Mouse (Mus musculus) heart, embryonic 11.5 days (tissue): ENCODE measurements around the gene Alpl. TPM values are rescaled to one million over a fixed set of nuclear protein-coding genes. Genes with fewer than 3 reads are reported as not detected.

Source experiments
- ATAC-seq: fragments of 200-750 bp; cut with Nextera tagmentation; replicated peaks from 2 replicates; pipeline ENCODE4 v1.8.0; 2017; ENCODE audit warnings: moderate library complexity; ENCODE audit not compliant: insufficient number of reproducible peaks, low FRiP score, low TSS enrichment
- H3K27ac ChIP-seq: fragments of 300-500 bp; sonication (generic); 2 replicates; pipeline ENCODE4 v1.5.1; 2014; ENCODE audit warnings: mild to moderate bottlenecking, low read depth, low read length
- H3K27me3 ChIP-seq: fragments of 300-500 bp; sonication (generic); 2 replicates; pipeline ENCODE4 v1.6.1; 2014; ENCODE audit warnings: mild to moderate bottlenecking, low read length, mixed read lengths; ENCODE audit not compliant: control insufficient read depth, insufficient read depth
- H3K36me3 ChIP-seq: fragments of 300-500 bp; sonication (generic); 2 replicates; pipeline ENCODE4 v1.6.1; 2014; ENCODE audit warnings: mild to moderate bottlenecking, low read length, moderate library complexity, mixed read lengths; ENCODE audit not compliant: control insufficient read depth, insufficient read depth
- H3K4me1 ChIP-seq: fragments of 300-500 bp; sonication (generic); 2 replicates; pipeline ENCODE4 v1.6.1; 2014; ENCODE audit warnings: low read length; ENCODE audit not compliant: control insufficient read depth, insufficient read depth
- H3K4me2 ChIP-seq: fragments of 300-500 bp; sonication (generic); 2 replicates; pipeline ENCODE4 v1.6.1; 2014; ENCODE audit warnings: mild to moderate bottlenecking, moderate library complexity
- H3K4me3 ChIP-seq: fragments of 300-500 bp; sonication (generic); 2 replicates; pipeline ENCODE4 v1.5.1; 2014; ENCODE audit warnings: low read depth, low read length
- H3K9ac ChIP-seq: fragments of 300-500 bp; sonication (generic); 2 replicates; pipeline ENCODE4 v1.6.1; 2014; ENCODE audit warnings: mild to moderate bottlenecking, low read depth, low read length, moderate library complexity
- H3K9me3 ChIP-seq: fragments of 300-500 bp; sonication (generic); replicated peaks from 2 replicates; pipeline ENCODE4 v1.6.1; 2016; ENCODE audit warnings: low read length; ENCODE audit not compliant: control insufficient read depth
- WGBS: fragments of 180-500 bp; shearing (Covaris S2); extraction: QIAGEN DNeasy Blood & Tissue Kit; methylation state at CpG from one replicate; pipeline ENCODE4 v1.1.7; 2014; ENCODE audit not compliant: insufficient replicate concordance; 5-methylcytosine and 5-hydroxymethylcytosine counted together
- polyA plus RNA-seq: library from polyadenylated mRNA; unstranded; fragments of >200 nt; fragmentation: Nextera tagmentation; extraction: Ambion mirVana; gene quantifications from 2 replicates; pipeline ENCODE4 v1.2.1, GENCODE M21; 2014

Gene Alpl
- polyA plus RNA-seq, 1 experiment from 2014 or later, result 1.2 TPM

DNA sequence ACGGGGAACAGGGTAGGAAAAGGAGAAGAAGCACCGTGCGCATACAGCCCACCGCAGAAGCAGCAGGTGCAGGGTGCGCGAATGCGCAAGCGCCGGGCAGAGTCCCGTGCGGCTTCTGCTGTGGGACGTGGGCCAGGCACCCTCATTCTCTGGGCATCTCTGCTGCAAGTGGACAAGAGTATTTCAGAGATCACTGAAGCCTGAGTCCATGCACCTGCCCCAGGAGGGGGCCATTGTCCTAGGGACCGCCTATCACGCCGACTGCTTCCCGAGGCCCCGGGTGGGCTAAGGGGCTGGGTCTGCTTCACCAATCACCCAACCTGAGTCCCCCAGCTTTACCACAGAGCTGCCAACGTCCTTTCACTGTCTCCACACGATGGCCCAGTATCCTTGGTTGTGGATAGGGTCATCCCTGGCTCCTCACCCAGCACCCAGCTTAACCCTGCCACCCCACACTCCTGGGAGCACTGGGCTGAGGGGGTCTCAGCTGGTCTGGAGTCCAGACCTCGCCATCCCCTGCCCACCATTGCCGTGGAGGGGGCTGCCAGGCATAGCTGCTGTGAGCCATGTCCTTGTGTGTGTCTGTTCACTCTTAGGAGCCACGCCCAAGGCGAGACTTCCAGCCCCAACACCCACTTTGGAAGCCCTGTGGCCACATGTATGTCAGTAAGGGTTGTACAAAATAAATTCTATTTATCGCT is 66.9 kb downstream of the Alpl start:
- 0 out of 2 replicates have a peak overlapping the region, but pooled peaks have one; percentile 14 for H3K4me3 ChIP-seq
- peaks cover 58% of the 10 kb centered on the region for H3K27me3 ChIP-seq
- H3K4me2 ChIP-seq, result peak overlapping the region; percentile 46
- peaks cover 9% of the 10 kb centered on the region; the same call in 1 of the 2 replicates for H3K4me1 ChIP-seq
- H3K9ac ChIP-seq, result no peak overlapping the region
- no peak overlapping the region for H3K27ac ChIP-seq
- ATAC-seq, result no peak
- no peaks in the 10 kb centered on the region for H3K36me3 ChIP-seq
- WGBS, result 26% methylated on average over 24 of the region's 24 CpGs
- no peaks in the 10 kb centered on the region for H3K9me3 ChIP-seq

DNA sequence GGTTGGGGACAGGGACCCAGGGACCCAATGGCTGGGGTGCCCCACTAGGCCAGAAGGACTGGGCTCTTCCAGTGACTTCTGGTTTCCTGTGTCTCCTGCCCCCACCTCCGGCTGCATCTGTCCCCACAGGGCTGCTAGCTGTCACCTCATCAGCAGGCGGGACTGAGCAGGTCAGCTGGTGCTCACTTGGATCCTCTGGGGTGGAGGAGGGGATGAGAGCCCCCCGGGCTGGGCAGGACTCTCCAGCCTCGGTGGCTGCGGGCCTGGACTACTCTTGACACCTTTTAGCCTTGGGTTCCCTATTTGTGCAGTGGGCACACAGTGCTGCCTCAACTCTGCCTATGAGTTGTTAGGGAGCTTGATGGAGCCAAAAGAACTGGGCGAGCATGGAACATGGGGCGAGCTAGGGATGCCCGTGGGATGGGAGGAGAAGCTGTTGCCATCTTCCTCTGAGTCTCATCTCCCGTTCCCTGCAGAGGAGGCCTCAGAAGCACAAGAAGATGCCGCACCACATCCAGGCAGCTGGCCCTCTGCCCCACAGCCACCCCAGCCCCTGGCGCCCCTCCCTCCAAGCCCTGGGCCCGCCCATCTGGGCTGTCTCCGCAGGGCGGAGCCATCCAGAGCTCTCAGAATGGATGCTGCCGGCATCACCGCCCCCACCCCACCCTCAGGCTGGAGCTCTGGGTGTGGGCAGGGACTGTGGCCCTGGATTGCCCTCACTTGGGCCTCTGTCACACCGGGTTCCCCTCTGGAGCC is 67.6 kb downstream of the Alpl start:
- 5% methylated on average over 17 of the region's 17 CpGs for WGBS
- no peak for ATAC-seq
- H3K4me2 ChIP-seq, result peak overlapping the region; percentile 46
- no peak overlapping the region for H3K9ac ChIP-seq
- no peaks in the 10 kb centered on the region for H3K36me3 ChIP-seq
- peaks cover 9% of the 10 kb centered on the region; the same call in 1 of the 2 replicates for H3K4me1 ChIP-seq
- no peaks in the 10 kb centered on the region for H3K9me3 ChIP-seq
- 0 out of 2 replicates have a peak overlapping the region, but pooled peaks have one; percentile 14 for H3K4me3 ChIP-seq
- H3K27me3 ChIP-seq, result peaks cover 62% of the 10 kb centered on the region
- H3K27ac ChIP-seq, result no peak overlapping the region

DNA sequence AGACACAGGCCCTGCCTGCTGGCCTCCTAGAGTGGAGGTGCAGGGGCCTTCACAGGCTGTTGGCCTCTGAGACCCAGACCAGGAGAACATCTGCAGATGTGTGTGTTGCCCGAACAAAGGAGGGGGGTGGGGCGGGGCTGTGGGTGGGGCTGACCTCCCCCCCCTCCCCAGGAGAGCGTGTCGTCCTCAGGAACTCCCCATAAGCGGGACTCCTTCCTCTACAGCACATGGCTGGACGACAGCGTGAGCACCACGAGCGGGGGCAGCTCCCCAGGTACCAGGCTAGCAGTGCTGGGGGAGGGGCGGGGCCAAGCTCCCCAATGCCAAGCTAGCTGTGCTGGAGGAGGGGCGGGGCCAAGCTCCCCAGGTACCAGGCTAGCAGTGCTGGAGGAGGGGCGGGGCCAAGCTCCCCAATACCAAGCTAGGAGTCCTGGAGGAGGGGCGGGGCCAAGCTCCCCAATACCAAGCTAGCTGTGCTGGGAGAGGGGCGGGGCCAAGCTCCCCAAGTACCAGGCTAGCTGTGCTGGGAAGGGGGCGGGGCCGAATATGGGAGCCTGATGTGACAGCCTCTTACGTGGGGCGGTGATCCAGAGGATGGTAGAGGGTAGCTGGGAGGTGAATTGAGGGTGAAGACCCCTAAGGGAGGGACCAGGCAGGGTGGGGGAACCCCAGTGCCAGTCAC is 68.5 kb downstream of the Alpl start:
- Histone ChIP-seq H3K4me2 (no peak overlapping the region), H3K27me3 (peaks cover 64% of the 10 kb centered on the region), H3K4me1 (peaks cover 9% of the 10 kb centered on the region; the same call in 1 of the 2 replicates), H3K9me3 (no peaks in the 10 kb centered on the region), H3K4me3 (no peak overlapping the region), H3K9ac (no peak overlapping the region), H3K27ac (no peak overlapping the region), H3K36me3 (no peaks in the 10 kb centered on the region)
- ATAC-seq, result no peak
- WGBS, result 7% methylated on average over 17 of the region's 18 CpGs

DNA sequence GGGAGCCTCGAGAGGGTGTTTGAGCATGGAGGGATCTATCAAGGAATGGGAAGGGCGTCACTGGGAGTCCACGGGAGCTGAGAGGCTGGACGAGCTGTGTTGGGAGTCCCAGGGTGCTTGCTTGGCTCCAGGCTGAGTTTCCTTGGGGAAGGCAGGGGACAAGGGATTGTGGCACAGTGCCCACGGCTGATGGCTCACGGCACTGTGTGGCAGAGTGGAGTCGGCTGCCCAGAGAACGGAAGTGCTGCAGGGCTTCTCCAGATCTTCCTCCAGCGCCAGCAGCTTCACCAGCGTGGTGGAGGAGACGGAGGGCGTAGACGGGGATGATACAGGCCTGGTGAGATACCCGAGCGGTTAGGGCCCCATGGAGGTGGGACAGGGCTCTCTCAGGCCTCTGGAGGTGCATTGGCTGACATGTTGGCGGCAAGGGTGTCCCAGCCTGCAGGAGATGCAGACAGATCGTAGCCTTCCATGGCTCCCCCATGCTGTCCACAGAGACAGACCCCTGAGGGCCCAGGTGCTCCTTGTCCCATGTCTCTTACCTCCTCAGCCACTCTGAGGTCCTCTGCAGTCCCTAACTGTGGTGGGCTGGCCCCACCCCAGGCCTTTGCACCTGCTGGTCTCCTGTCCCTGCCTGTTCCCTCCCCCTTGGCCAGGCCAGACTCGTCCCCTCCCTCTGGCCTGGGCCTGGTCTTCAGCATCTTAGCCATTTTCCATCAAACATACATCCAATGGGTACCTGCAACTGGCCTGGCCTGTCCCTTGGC is 69.3 kb downstream of the Alpl start:
- peaks cover 62% of the 10 kb centered on the region for H3K27me3 ChIP-seq
- H3K9ac ChIP-seq, result no peak overlapping the region
- WGBS, result 72% methylated on average over 18 of the region's 18 CpGs
- H3K4me1 ChIP-seq, result peaks cover 9% of the 10 kb centered on the region; the same call in 1 of the 2 replicates
- no peak overlapping the region for H3K27ac ChIP-seq
- H3K4me2 ChIP-seq, result no peak overlapping the region
- no peak overlapping the region for H3K4me3 ChIP-seq
- H3K9me3 ChIP-seq, result no peaks in the 10 kb centered on the region
- no peaks in the 10 kb centered on the region for H3K36me3 ChIP-seq
- no peak for ATAC-seq

DNA sequence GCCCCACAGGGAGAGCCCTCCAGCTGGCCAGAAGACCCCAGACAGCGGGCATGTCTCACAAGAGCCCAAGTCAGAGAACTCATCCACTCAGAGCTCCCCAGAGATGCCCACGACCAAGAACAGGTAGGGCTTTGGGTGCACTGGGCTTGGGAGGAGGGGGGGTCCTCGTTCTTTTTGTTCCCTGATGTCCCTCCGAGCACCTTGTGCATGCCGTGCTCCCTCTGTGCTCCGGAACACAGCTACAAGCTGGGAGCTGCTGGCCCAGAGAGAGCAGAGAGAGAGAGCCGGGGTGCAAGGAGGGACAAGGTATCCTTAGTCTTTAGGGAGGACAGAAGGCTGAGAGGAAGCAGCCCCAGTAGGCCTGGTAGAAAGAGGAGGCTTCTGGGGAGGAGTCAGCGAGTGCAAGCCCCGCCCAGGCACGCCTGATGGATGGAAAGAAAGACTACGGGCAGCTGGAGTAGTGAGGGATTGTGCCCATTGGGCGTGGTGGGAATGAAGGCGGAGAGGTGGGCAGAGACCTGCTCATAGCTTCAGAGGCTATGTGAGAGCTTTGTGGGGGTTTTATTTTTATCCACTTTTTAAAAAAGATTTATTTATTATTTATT is 70.5 kb downstream of the Alpl start:
- Histone ChIP-seq H3K4me1 (peaks cover 9% of the 10 kb centered on the region; the same call in 1 of the 2 replicates), H3K27me3 (peaks cover 68% of the 10 kb centered on the region), H3K4me2 (no peak overlapping the region), H3K4me3 (no peak overlapping the region), H3K27ac (no peak overlapping the region), H3K9ac (no peak overlapping the region), H3K9me3 (no peaks in the 10 kb centered on the region), H3K36me3 (no peaks in the 10 kb centered on the region)
- ATAC-seq, result no peak
- 77% methylated on average over 13 of the region's 13 CpGs for WGBS

DNA sequence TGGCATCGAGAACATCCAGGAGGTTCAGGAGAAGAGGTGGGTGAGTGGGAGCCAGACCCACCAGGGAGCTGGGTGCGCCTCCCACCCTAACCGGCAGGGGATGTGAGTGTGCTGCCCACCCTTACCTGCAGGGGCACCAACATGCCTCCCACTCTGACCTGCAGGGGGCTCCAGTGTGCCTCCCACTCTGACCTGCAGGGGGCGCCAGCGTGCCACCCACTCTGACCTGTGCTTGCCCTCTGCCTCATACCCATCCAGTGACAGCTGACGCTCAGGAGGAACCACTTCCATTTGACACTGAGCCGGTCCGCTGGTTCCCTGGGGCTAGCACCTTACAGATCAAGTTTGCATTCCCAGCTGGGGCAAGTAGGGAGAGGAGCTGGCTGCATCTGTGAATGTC is 71.4 kb downstream of the Alpl start:
- Histone ChIP-seq H3K36me3 (no peaks in the 10 kb centered on the region), H3K4me3 (0 out of 2 replicates have a peak overlapping the region, but pooled peaks have one; percentile 8), H3K4me2 (peak overlapping the region; percentile 44), H3K4me1 (peaks cover 9% of the 10 kb centered on the region; the same call in 1 of the 2 replicates), H3K9me3 (no peaks in the 10 kb centered on the region), H3K27ac (no peak overlapping the region), H3K9ac (peak overlapping the region; percentile 58), H3K27me3 (peaks cover 75% of the 10 kb centered on the region)
- 39% methylated on average over 8 of the region's 8 CpGs for WGBS
- no peak for ATAC-seq

DNA sequence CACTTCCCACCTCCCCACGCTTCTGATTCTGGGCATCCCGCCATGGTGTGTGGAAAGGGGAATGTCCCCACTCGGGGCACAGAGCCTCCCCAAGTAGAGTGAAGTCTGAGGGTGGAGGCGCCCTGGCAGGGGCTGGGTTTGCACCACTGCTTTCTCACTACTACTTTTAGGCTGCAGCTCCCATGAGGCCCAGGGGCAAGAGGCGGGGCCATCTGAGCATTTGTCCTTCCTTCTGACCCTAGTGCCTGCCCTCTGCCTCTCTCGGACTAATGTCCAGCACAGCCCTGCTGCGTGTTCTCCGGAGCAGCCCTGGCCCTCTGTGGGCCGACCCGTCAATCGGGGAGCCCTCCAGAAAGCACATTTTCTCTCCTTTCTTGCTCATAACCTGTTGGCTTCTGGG is 72.0 kb downstream of the Alpl start:
- H3K27ac ChIP-seq, result no peak overlapping the region
- peaks cover 75% of the 10 kb centered on the region for H3K27me3 ChIP-seq
- peak overlapping the region; percentile 44 for H3K4me2 ChIP-seq
- no peak for ATAC-seq
- H3K9me3 ChIP-seq, result no peaks in the 10 kb centered on the region
- peak overlapping the region; percentile 8 for H3K4me3 ChIP-seq
- H3K36me3 ChIP-seq, result no peaks in the 10 kb centered on the region
- H3K4me1 ChIP-seq, result peaks cover 9% of the 10 kb centered on the region; the same call in 1 of the 2 replicates
- H3K9ac ChIP-seq, result peak overlapping the region; percentile 58
- 46% methylated on average over 11 of the region's 11 CpGs for WGBS
